Mouse (Mus musculus) ES-E14 (cell line): ENCODE results near the gene Tnfaip8l1.

Source experiments
- CHD2 ChIP-seq: IDR thresholded peaks from 2 replicates; pipeline ENCODE4 v1.6.1; 2014; ENCODE audit warnings: mild to moderate bottlenecking, low read depth, low read length, inconsistent platforms
- MAFK ChIP-seq: IDR thresholded peaks from 2 replicates; pipeline ENCODE4 v1.6.1; 2014; ENCODE audit warnings: mild to moderate bottlenecking, low read depth, low read length, inconsistent platforms; ENCODE audit not compliant: insufficient read depth
- ZC3H11A ChIP-seq: IDR thresholded peaks from 2 replicates; pipeline ENCODE4 v1.6.1; 2012; ENCODE audit warnings: low read depth, mild to moderate bottlenecking, inconsistent platforms, low read length, borderline replicate concordance

DNA sequence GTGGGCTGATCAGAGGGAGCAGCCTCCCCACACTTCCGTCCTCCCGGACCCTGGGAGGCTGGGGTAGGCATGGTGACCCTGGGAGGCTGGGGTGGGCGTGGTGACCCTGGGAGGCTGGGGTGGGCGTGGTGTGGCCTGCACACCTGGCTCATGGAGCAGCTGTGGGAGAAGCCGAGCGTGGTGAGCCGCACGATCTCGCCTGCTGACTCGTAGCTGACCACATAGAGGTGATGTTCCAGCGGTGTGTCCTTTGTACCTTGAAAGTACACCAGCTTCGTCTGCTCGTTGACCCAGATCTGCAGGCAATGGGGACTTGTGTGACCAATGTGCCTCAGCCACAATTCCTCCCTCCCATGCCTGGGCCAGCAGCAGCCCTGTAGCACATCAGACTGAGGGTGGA lies 32.5 kb downstream of the Tnfaip8l1 start:
- no peak for TF ChIP-seq CHD2
- TF ChIP-seq MAFK: no peak
- TF ChIP-seq ZC3H11A: no peak
